Mouse (Mus musculus) right cerebral cortex, adult 18-20 months (tissue): ENCODE data around the gene Igf2bp3.
"Not testable (repeated sequence)": the region's sequence is repeated elsewhere in the genome, so short reads cannot be mapped to it uniquely, and the experiment has no call there.

ENCODE experiments used
- DNase-seq: peaks from one replicate; pipeline ENCODE4 v3.0.0; 2022; ENCODE audit warnings: mixed read lengths

Gene Igf2bp3

GRCm38 (mm10) chr6:49214928-49215747 is at the start of gene Igf2bp3:
Gene Igf2bp3 (minus strand): TSS chr6:49214957.
- DNase-seq: no peak

- not testable (repeated sequence) for DNase-seq
Measured at GRCm38 (mm10) chr6:49264446-49264845, 49.7 kb upstream of the Igf2bp3 start.

- DNase-seq: peak; percentile 96
Measured at GRCm38 (mm10) chr6:49263847-49264243, 49.1 kb upstream of the Igf2bp3 start, which contains the start of gene Tra2a. Gene Tra2a (minus strand): TSS chr6:49264033.

- DNase-seq: peak; percentile 29
Measured at GRCm38 (mm10) chr6:49263081-49263846, 48.5 kb upstream of the Igf2bp3 start.

- no peak for DNase-seq
Measured at GRCm38 (mm10) chr6:49262421-49262820, 47.7 kb upstream of the Igf2bp3 start.

GRCm38 (mm10) chr6:49259711-49260110 is 45.0 kb upstream of the Igf2bp3 start:
- DNase-seq: no peak

GRCm38 (mm10) chr6:49257880-49258279 is 43.1 kb upstream of the Igf2bp3 start:
- DNase-seq: no peak

GRCm38 (mm10) chr6:49252207-49252606 is 37.5 kb upstream of the Igf2bp3 start:
- DNase-seq: no peak

- DNase-seq: no peak
Measured at GRCm38 (mm10) chr6:49251199-49251598, 36.4 kb upstream of the Igf2bp3 start.

GRCm38 (mm10) chr6:49247246-49247645 is 32.5 kb upstream of the Igf2bp3 start:
- no peak for DNase-seq

- no peak for DNase-seq
Measured at GRCm38 (mm10) chr6:49242331-49242730, 27.6 kb upstream of the Igf2bp3 start.

- DNase-seq: no peak
Measured at GRCm38 (mm10) chr6:49241562-49241961, 26.8 kb upstream of the Igf2bp3 start.

- peak; percentile 100 for DNase-seq
Measured at GRCm38 (mm10) chr6:49236331-49236730, 21.6 kb upstream of the Igf2bp3 start.

- no peak for DNase-seq
Measured at GRCm38 (mm10) chr6:49233356-49233755, 18.6 kb upstream of the Igf2bp3 start.

- DNase-seq: no peak
Measured at GRCm38 (mm10) chr6:49228126-49228679, 13.4 kb upstream of the Igf2bp3 start.

- no peak for DNase-seq
Measured at GRCm38 (mm10) chr6:49227184-49227735, 12.5 kb upstream of the Igf2bp3 start.

- no peak for DNase-seq
Measured at GRCm38 (mm10) chr6:49225728-49226123, 11.0 kb upstream of the Igf2bp3 start.

GRCm38 (mm10) chr6:49224923-49225727 is 10.4 kb upstream of the Igf2bp3 start:
- no peak for DNase-seq

GRCm38 (mm10) chr6:49221906-49222305 is 7.1 kb upstream of the Igf2bp3 start:
- DNase-seq: no peak

- no peak for DNase-seq
Measured at GRCm38 (mm10) chr6:49219920-49220604, 5.3 kb upstream of the Igf2bp3 start.

GRCm38 (mm10) chr6:49219001-49219560 is 4.3 kb upstream of the Igf2bp3 start:
- no peak for DNase-seq
